10 mouse cellular contexts compared by ENCODE assay signal in the genomic region with DNA sequence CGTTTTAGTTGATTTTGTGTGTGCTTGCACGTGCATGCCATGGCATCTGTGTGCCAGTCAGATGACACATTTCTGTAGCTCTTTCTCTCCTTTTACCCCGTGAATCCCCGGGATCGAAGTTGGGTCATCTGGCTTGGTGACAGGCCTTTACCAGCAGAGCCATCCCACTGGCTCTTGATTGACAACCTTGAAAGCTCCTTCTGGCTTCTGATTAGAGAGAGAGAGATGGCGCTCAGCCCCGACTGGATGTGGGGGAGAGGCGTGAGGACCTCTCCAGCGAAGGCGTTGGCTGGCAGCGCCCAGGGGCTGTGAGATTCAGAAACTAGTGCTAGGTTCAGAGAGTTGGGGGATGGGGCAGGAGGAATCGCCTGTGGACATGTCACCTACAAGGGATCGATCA. TPM values are rescaled to one million over a fixed set of nuclear protein-coding genes. Genes with fewer than 3 reads are reported as not detected.
DNase-seq lines count a peak whose midpoint lies in the region; ATAC-seq and TF ChIP-seq lines count a peak whose summit lies in the region.
"Had no signal": no experiment of that assay in that cellular context is flagged by ENCODE, and none has a peak within 500 bp of the region (broad histone marks: within the 10 kb centered on the region; RNA-seq: fewer than 3 reads in every experiment).

No protein-coding gene starts in this region.

- no peak overlapping the region for H3K4me2 ChIP-seq in midbrain, embryonic 11.5 days
- 0 out of 2 replicates have a peak overlapping the region, but pooled peaks have one; percentile 5 for H3K4me2 ChIP-seq in forebrain, postnatal 0 days (ENCODE audit: low read depth)
- H3K4me2 ChIP-seq in neural tube, embryonic 15.5 days = no peak overlapping the region; the same call in 1 of the 2 replicates
- H3K4me2 ChIP-seq: heart, embryonic 12.5 days had no signal

- H3K4me3 ChIP-seq in midbrain, embryonic 10.5 days = peak overlapping the region; percentile 7; the same call in 1 of the 2 replicates
- no peak overlapping the region for H3K4me3 ChIP-seq in midbrain, embryonic 11.5 days (ENCODE audit: low read depth, low read length)
- H3K4me3 ChIP-seq in forebrain, postnatal 0 days (ENCODE audit: low read depth, low read length) = 0 out of 2 replicates have a peak overlapping the region, but pooled peaks have one; percentile 9
- H3K4me3 ChIP-seq in neural tube, embryonic 15.5 days (replicated peaks) = no peak overlapping the region
- H3K4me3 ChIP-seq: heart, embryonic 12.5 days had no signal

- no peaks in the 10 kb centered on the region for H3K9me3 ChIP-seq in midbrain, embryonic 10.5 days (replicated peaks)
- H3K9me3 ChIP-seq in midbrain, embryonic 11.5 days (ENCODE audit: control insufficient read depth, low read length) = no peaks in the 10 kb centered on the region
- H3K9me3 ChIP-seq in forebrain, postnatal 0 days (ENCODE audit: low read length) = no peaks in the 10 kb centered on the region
- H3K9me3 ChIP-seq in neural tube, embryonic 15.5 days (replicated peaks) = no peaks in the 10 kb centered on the region
- H3K9me3 ChIP-seq: heart, embryonic 12.5 days had no signal

- TF ChIP-seq CTCF in forebrain, postnatal 0 days (IDR thresholded peaks at IDR 0.05; ENCODE audit: low read depth) = no peak

- peak; percentile 49 for DNase-seq in cerebellum, adult 11 months
- DNase-seq in cerebellum, postnatal 4 days (ENCODE audit: low spot score in 2 of 2) = no peak
- no peak for DNase-seq in midbrain, embryonic 10.5 days (ENCODE audit: low spot score)
- no peak for DNase-seq in midbrain, embryonic 11.5 days (ENCODE audit: low spot score, missing footprints)
- peak; percentile 16 for DNase-seq in forebrain, postnatal 0 days
- DNase-seq in kidney, adult 8-10 months = no peak
- DNase-seq: kidney, adult 9 months had no signal

- 87% methylated on average over 13 of the region's 13 CpGs for WGBS in midbrain, embryonic 10.5 days
- WGBS in midbrain, embryonic 11.5 days = 88% methylated on average over 13 of the region's 13 CpGs
- 50% methylated on average over 13 of the region's 13 CpGs for WGBS in forebrain, postnatal 0 days
- WGBS in neural tube, embryonic 15.5 days = 84% methylated on average over 13 of the region's 13 CpGs

- peaks cover 62% of the 10 kb centered on the region for H3K36me3 ChIP-seq in midbrain, embryonic 10.5 days
- peaks cover 12% of the 10 kb centered on the region for H3K36me3 ChIP-seq in midbrain, embryonic 11.5 days (ENCODE audit: control insufficient read depth, insufficient read depth, low read length)
- H3K36me3 ChIP-seq in forebrain, postnatal 0 days (ENCODE audit: insufficient read depth) = peaks cover 47% of the 10 kb centered on the region
- peaks cover 53% of the 10 kb centered on the region for H3K36me3 ChIP-seq in neural tube, embryonic 15.5 days

- peaks cover 42% of the 10 kb centered on the region for H3K4me1 ChIP-seq in midbrain, embryonic 10.5 days
- H3K4me1 ChIP-seq in midbrain, embryonic 11.5 days (ENCODE audit: control insufficient read depth, insufficient read depth, low read length) = peaks cover 5% of the 10 kb centered on the region; the same call in 1 of the 2 replicates
- 0 out of 2 replicates have a peak, but pooled peaks cover 7% of the 10 kb centered on the region for H3K4me1 ChIP-seq in forebrain, postnatal 0 days (ENCODE audit: insufficient read depth)
- peaks cover 41% of the 10 kb centered on the region for H3K4me1 ChIP-seq in neural tube, embryonic 15.5 days

- H3K27me3 ChIP-seq in midbrain, embryonic 10.5 days (ENCODE audit: low read depth, poor library complexity, severe bottlenecking) = no peaks in the 10 kb centered on the region; the same call in 1 of the 2 replicates
- H3K27me3 ChIP-seq in midbrain, embryonic 11.5 days (ENCODE audit: control insufficient read depth, insufficient read depth, low read length) = no peaks in the 10 kb centered on the region
- no peaks in the 10 kb centered on the region for H3K27me3 ChIP-seq in forebrain, postnatal 0 days (ENCODE audit: insufficient read depth, low read length)
- H3K27me3 ChIP-seq in neural tube, embryonic 15.5 days (replicated peaks) = no peaks in the 10 kb centered on the region

- no peak overlapping the region for H3K9ac ChIP-seq in midbrain, embryonic 11.5 days (ENCODE audit: low read length)
- H3K9ac ChIP-seq in forebrain, postnatal 0 days = no peak overlapping the region
- 0 out of 2 replicates have a peak overlapping the region, but pooled peaks have one; percentile 10 for H3K9ac ChIP-seq in neural tube, embryonic 15.5 days (replicated peaks)
- H3K9ac ChIP-seq: heart, embryonic 12.5 days had no signal

- ATAC-seq in midbrain, embryonic 11.5 days (ENCODE audit: low FRiP score) = no peak
- ATAC-seq in forebrain, postnatal 0 days = no peak
- ATAC-seq in neural tube, embryonic 15.5 days (ENCODE audit: low FRiP score) = no peak
- ATAC-seq in megakaryocyte progenitor cell, adult 5-6 weeks (replicated peaks; ENCODE audit: poor library complexity) = no peak

- H3K27ac ChIP-seq in midbrain, embryonic 10.5 days (replicated peaks) = no peak overlapping the region
- H3K27ac ChIP-seq in midbrain, embryonic 11.5 days (ENCODE audit: low read depth, low read length) = no peak overlapping the region
- H3K27ac ChIP-seq in forebrain, postnatal 0 days (ENCODE audit: low read depth, low read length) = no peak overlapping the region
- H3K27ac ChIP-seq in neural tube, embryonic 15.5 days (replicated peaks) = no peak overlapping the region

RNA-seq across cellular contexts. Expression of a gene that starts 2.3 kb away (rescaled TPM):
- 54.9 and 76.3 TPM in 2 replicates for polyA plus RNA-seq in midbrain, embryonic 10.5 days (2016; fragmentation: Nextera tagmentation; extraction: Ambion mirVana)
- polyA plus RNA-seq in midbrain, embryonic 11.5 days (2014; fragmentation: Nextera tagmentation; extraction: Ambion mirVana) = 66.6 and 92.0 TPM in 2 replicates
- 105 and 108 TPM in 2 replicates for total RNA-seq in forebrain, postnatal 0 days (2014; rRNA removed)
- 178 and 186 TPM in 2 replicates for polyA plus RNA-seq in forebrain, postnatal 0 days (2015; fragmentation: Nextera tagmentation; extraction: Ambion mirVana)
- polyA plus RNA-seq in neural tube, embryonic 15.5 days (2015; fragmentation: Nextera tagmentation; extraction: Ambion mirVana) = 82.4 and 89.7 TPM in 2 replicates
- not detected in 2 replicates for total RNA-seq in megakaryocyte progenitor cell, adult 5-6 weeks (2015)
- total RNA-seq in megakaryocyte progenitor cell, adult 5-6 weeks (2017) = not detected in 2 replicates

RNA-seq across cellular contexts. Expression of a gene that starts 13.6 kb away (rescaled TPM):
- 18.0 and 21.6 TPM in 2 replicates for polyA plus RNA-seq in midbrain, embryonic 10.5 days (2016; fragmentation: Nextera tagmentation; extraction: Ambion mirVana)
- polyA plus RNA-seq in midbrain, embryonic 11.5 days (2014; fragmentation: Nextera tagmentation; extraction: Ambion mirVana) = 11.3 and 11.5 TPM in 2 replicates
- 2.0 and 3.2 TPM in 2 replicates for total RNA-seq in forebrain, postnatal 0 days (2014; rRNA removed)
- 2.7 and 2.9 TPM in 2 replicates for polyA plus RNA-seq in forebrain, postnatal 0 days (2015; fragmentation: Nextera tagmentation; extraction: Ambion mirVana)
- 2.6 and 5.5 TPM in 2 replicates for polyA plus RNA-seq in neural tube, embryonic 15.5 days (2015; fragmentation: Nextera tagmentation; extraction: Ambion mirVana)
- total RNA-seq in megakaryocyte progenitor cell, adult 5-6 weeks (2015) = 14.7 and 22.8 TPM in 2 replicates
- total RNA-seq in megakaryocyte progenitor cell, adult 5-6 weeks (2017) = 7.8 and 11.5 TPM in 2 replicates

RNA-seq across cellular contexts. Expression of a gene that starts 13.9 kb away (rescaled TPM):
- 0.32 and 0.55 TPM in 2 replicates for polyA plus RNA-seq in midbrain, embryonic 10.5 days (2016; fragmentation: Nextera tagmentation; extraction: Ambion mirVana)
- polyA plus RNA-seq in midbrain, embryonic 11.5 days (2014; fragmentation: Nextera tagmentation; extraction: Ambion mirVana) = 0.19 and 0.28 TPM in 2 replicates
- 0.52 TPM in 1 of 2 replicates, not detected in the other for total RNA-seq in forebrain, postnatal 0 days (2014; rRNA removed)
- polyA plus RNA-seq in forebrain, postnatal 0 days (2015; fragmentation: Nextera tagmentation; extraction: Ambion mirVana) = 0.45 TPM in 2 replicates
- 0.86 and 0.93 TPM in 2 replicates for polyA plus RNA-seq in neural tube, embryonic 15.5 days (2015; fragmentation: Nextera tagmentation; extraction: Ambion mirVana)
- 0.39 TPM in 1 of 2 replicates, not detected in the other for total RNA-seq in megakaryocyte progenitor cell, adult 5-6 weeks (2015)
- total RNA-seq in megakaryocyte progenitor cell, adult 5-6 weeks (2017) = 0.33 and 0.34 TPM in 2 replicates

RNA-seq across cellular contexts. Expression of a gene that starts 14.7 kb away (rescaled TPM):
- polyA plus RNA-seq in midbrain, embryonic 10.5 days (2016; fragmentation: Nextera tagmentation; extraction: Ambion mirVana) = 95.4 and 96.9 TPM in 2 replicates
- 84.3 and 86.0 TPM in 2 replicates for polyA plus RNA-seq in midbrain, embryonic 11.5 days (2014; fragmentation: Nextera tagmentation; extraction: Ambion mirVana)
- 70.5 and 74.1 TPM in 2 replicates for total RNA-seq in forebrain, postnatal 0 days (2014; rRNA removed)
- polyA plus RNA-seq in forebrain, postnatal 0 days (2015; fragmentation: Nextera tagmentation; extraction: Ambion mirVana) = 117 and 127 TPM in 2 replicates
- 131 and 141 TPM in 2 replicates for polyA plus RNA-seq in neural tube, embryonic 15.5 days (2015; fragmentation: Nextera tagmentation; extraction: Ambion mirVana)
- total RNA-seq in megakaryocyte progenitor cell, adult 5-6 weeks (2015) = 17.8 and 21.9 TPM in 2 replicates
- total RNA-seq in megakaryocyte progenitor cell, adult 5-6 weeks (2017) = 34.2 and 41.8 TPM in 2 replicates

RNA-seq across cellular contexts. Expression of a gene that starts 20.8 kb away (rescaled TPM):
- 13.7 and 14.8 TPM in 2 replicates for polyA plus RNA-seq in midbrain, embryonic 10.5 days (2016; fragmentation: Nextera tagmentation; extraction: Ambion mirVana)
- polyA plus RNA-seq in midbrain, embryonic 11.5 days (2014; fragmentation: Nextera tagmentation; extraction: Ambion mirVana) = 8.2 and 8.4 TPM in 2 replicates
- total RNA-seq in forebrain, postnatal 0 days (2014; rRNA removed) = 5.2 and 6.5 TPM in 2 replicates
- 1.8 and 4.5 TPM in 2 replicates for polyA plus RNA-seq in forebrain, postnatal 0 days (2015; fragmentation: Nextera tagmentation; extraction: Ambion mirVana)
- 18.9 and 24.7 TPM in 2 replicates for polyA plus RNA-seq in neural tube, embryonic 15.5 days (2015; fragmentation: Nextera tagmentation; extraction: Ambion mirVana)
- total RNA-seq in megakaryocyte progenitor cell, adult 5-6 weeks (2015) = 0.24 and 0.25 TPM in 2 replicates
- total RNA-seq in megakaryocyte progenitor cell, adult 5-6 weeks (2017) = 2.0 TPM in 1 of 2 replicates, not detected in the other

Comparison
In these comparisons a context has a peak if more than half of its experiments do, and no peak if none do; other contexts are left out.
1. DNase-seq: peak in cerebellum, adult 11 months (single experiment) and forebrain, postnatal 0 days (single experiment); none in cerebellum, postnatal 4 days (0 of 2), midbrain, embryonic 10.5 days (single experiment), midbrain, embryonic 11.5 days (single experiment) and kidney, adult 8-10 months (0 of 2).
2. H3K4me3 ChIP-seq: peak in midbrain, embryonic 10.5 days (single experiment) and forebrain, postnatal 0 days (single experiment); none in midbrain, embryonic 11.5 days (single experiment) and neural tube, embryonic 15.5 days (single experiment).